Mouse (Mus musculus) liver, embryonic 16.5 days (tissue): ENCODE measurements around the gene Xpa. TPM values are rescaled to one million over a fixed set of nuclear protein-coding genes. Genes with fewer than 3 reads are reported as not detected.
"Not testable (repeated sequence)": the region's sequence is repeated elsewhere in the genome, so short reads cannot be mapped to it uniquely, and the experiment has no call there.

ENCODE experiments used
- ATAC-seq: fragments of 200-750 bp; cut with Nextera tagmentation; 2 replicates; pipeline ENCODE4 v1.8.0; 2017; ENCODE audit warnings: low read depth, mild to moderate bottlenecking, moderate number of reproducible peaks, moderate library complexity
- H3K27ac ChIP-seq: fragments of 300-500 bp; sonication (generic); 2 replicates; pipeline ENCODE4 v1.5.1; 2014; ENCODE audit warnings: mild to moderate bottlenecking, low read length
- H3K27me3 ChIP-seq: fragments of 300-500 bp; sonication (generic); 2 replicates; pipeline ENCODE4 v1.6.1; 2014; ENCODE audit warnings: low read depth, low read length, mixed read lengths; ENCODE audit not compliant: control insufficient read depth, insufficient read depth
- H3K36me3 ChIP-seq: fragments of 300-500 bp; sonication (generic); 2 replicates; pipeline ENCODE4 v1.6.1; 2014; ENCODE audit warnings: mild to moderate bottlenecking; ENCODE audit not compliant: control insufficient read depth, insufficient read depth
- H3K4me1 ChIP-seq: fragments of 300-500 bp; sonication (generic); 2 replicates; pipeline ENCODE4 v1.6.1; 2014; ENCODE audit warnings: low read depth, low read length, mixed read lengths; ENCODE audit not compliant: control insufficient read depth
- H3K4me2 ChIP-seq: fragments of 300-500 bp; sonication (generic); 2 replicates; pipeline ENCODE4 v1.6.1; 2014; ENCODE audit warnings: low read depth, low read length, mixed read lengths
- H3K4me3 ChIP-seq: fragments of 300-500 bp; sonication (generic); 2 replicates; pipeline ENCODE4 v1.5.1; 2014; ENCODE audit warnings: low read depth, mild to moderate bottlenecking, low read length
- H3K9ac ChIP-seq: fragments of 300-500 bp; sonication (generic); 2 replicates; pipeline ENCODE4 v1.6.1; 2014; ENCODE audit warnings: low read depth, low read length
- H3K9me3 ChIP-seq: fragments of 300-500 bp; sonication (generic); replicated peaks from 2 replicates; pipeline ENCODE4 v1.6.1; 2016; ENCODE audit warnings: low read length; ENCODE audit not compliant: control insufficient read depth
- WGBS: fragments of 180-500 bp; shearing (Covaris S2); extraction: QIAGEN DNeasy Blood & Tissue Kit; methylation state at CpG from one replicate; pipeline ENCODE4 v1.1.7; 2014; ENCODE audit not compliant: insufficient replicate concordance; 5-methylcytosine and 5-hydroxymethylcytosine counted together
- polyA plus RNA-seq: library from polyadenylated mRNA; unstranded; fragments of >200 nt; fragmentation: Nextera tagmentation; extraction: Ambion mirVana; gene quantifications from 2 replicates; pipeline ENCODE4 v1.2.1, GENCODE M21; 2015

The Xpa gene
- polyA plus RNA-seq, 1 experiment from 2014 or later = 7.0 TPM

- H3K9ac ChIP-seq = peak overlapping the region; percentile 64
- WGBS = 34% methylated on average over 6 of the region's 6 CpGs
- H3K27me3 ChIP-seq = no peaks in the 10 kb centered on the region; the same call in none of the 2 replicates
- peak; percentile 7; the same call in 1 of the 2 replicates for ATAC-seq
- peaks cover 11% of the 10 kb centered on the region for H3K4me1 ChIP-seq
- H3K9me3 ChIP-seq = no peaks in the 10 kb centered on the region
- no peaks in the 10 kb centered on the region for H3K36me3 ChIP-seq
- H3K4me3 ChIP-seq = peak overlapping the region; percentile 87
- peak overlapping the region; percentile 86 for H3K4me2 ChIP-seq
- peak overlapping the region; percentile 80 for H3K27ac ChIP-seq
These were observed 402 bp upstream of the Xpa start for GRCm38 (mm10) chr4:46196513-46196912.

GRCm38 (mm10) chr4:46192011-46192410, 4.1 kb downstream of the Xpa start:
- not testable (repeated sequence) for H3K27me3 ChIP-seq, H3K4me3 ChIP-seq, H3K36me3 ChIP-seq, H3K27ac ChIP-seq, H3K4me2 ChIP-seq, H3K9ac ChIP-seq, H3K9me3 ChIP-seq, ATAC-seq
- peaks cover 11% of the 10 kb centered on the region for H3K4me1 ChIP-seq

- Histone ChIP-seq H3K36me3 (peaks cover 7% of the 10 kb centered on the region), H3K9ac (no peak overlapping the region), H3K27ac (no peak overlapping the region), H3K4me2 (no peak overlapping the region), H3K9me3 (no peaks in the 10 kb centered on the region), H3K4me1 (no peaks in the 10 kb centered on the region), H3K27me3 (no peaks in the 10 kb centered on the region), H3K4me3 (no peak overlapping the region)
- no peak for ATAC-seq
- 58% methylated on average over 3 of the region's 3 CpGs for WGBS
These were observed 9.6 kb downstream of the Xpa start for GRCm38 (mm10) chr4:46186466-46186865.

- no peak overlapping the region for H3K4me3 ChIP-seq
- H3K27ac ChIP-seq = no peak overlapping the region
- WGBS = 82% methylated on average over 9 of the region's 9 CpGs
- no peak for ATAC-seq
- no peak overlapping the region for H3K4me2 ChIP-seq
- no peaks in the 10 kb centered on the region for H3K9me3 ChIP-seq
- no peaks in the 10 kb centered on the region for H3K4me1 ChIP-seq
- H3K36me3 ChIP-seq = peaks cover 7% of the 10 kb centered on the region
- no peaks in the 10 kb centered on the region for H3K27me3 ChIP-seq
- no peak overlapping the region for H3K9ac ChIP-seq
These were observed 10.2 kb downstream of the Xpa start for GRCm38 (mm10) chr4:46185890-46186289.

- Histone ChIP-seq H3K9ac (no peak overlapping the region), H3K4me1 (no peaks in the 10 kb centered on the region), H3K4me3 (no peak overlapping the region), H3K27ac (no peak overlapping the region), H3K36me3 (peaks cover 7% of the 10 kb centered on the region), H3K27me3 (no peaks in the 10 kb centered on the region), H3K4me2 (no peak overlapping the region), H3K9me3 (no peaks in the 10 kb centered on the region)
- no peak for ATAC-seq
- 77% methylated on average over 8 of the region's 8 CpGs for WGBS
These were observed 10.7 kb downstream of the Xpa start for GRCm38 (mm10) chr4:46185423-46185822.

GRCm38 (mm10) chr4:46182181-46182580, 13.9 kb downstream of the Xpa start:
- H3K36me3 ChIP-seq = peaks cover 7% of the 10 kb centered on the region
- ATAC-seq = no peak
- no peaks in the 10 kb centered on the region for H3K9me3 ChIP-seq

GRCm38 (mm10) chr4:46181168-46181567, 14.9 kb downstream of the Xpa start:
- ATAC-seq = no peak
- Histone ChIP-seq H3K4me3 (no peak overlapping the region), H3K36me3 (peaks cover 7% of the 10 kb centered on the region), H3K27me3 (no peaks in the 10 kb centered on the region), H3K4me1 (no peaks in the 10 kb centered on the region), H3K9me3 (no peaks in the 10 kb centered on the region), H3K9ac (no peak overlapping the region), H3K4me2 (no peak overlapping the region), H3K27ac (no peak overlapping the region)
- 72% methylated on average over 6 of the region's 6 CpGs for WGBS

More at GRCm38 (mm10) chr4:46182181-46182580, 13.9 kb downstream of the Xpa start:
- no peak overlapping the region for H3K4me2 ChIP-seq
- no peak overlapping the region for H3K9ac ChIP-seq
- H3K27ac ChIP-seq = no peak overlapping the region
- no peaks in the 10 kb centered on the region for H3K27me3 ChIP-seq
- H3K4me1 ChIP-seq = no peaks in the 10 kb centered on the region
- WGBS = 74% methylated on average over 7 of the region's 7 CpGs
- no peak overlapping the region for H3K4me3 ChIP-seq

- Histone ChIP-seq H3K36me3 (peaks cover 17% of the 10 kb centered on the region), H3K4me2 (no peak overlapping the region), H3K9me3 (no peaks in the 10 kb centered on the region), H3K4me3 (no peak overlapping the region), H3K4me1 (no peaks in the 10 kb centered on the region), H3K9ac (no peak overlapping the region), H3K27ac (no peak overlapping the region), H3K27me3 (no peaks in the 10 kb centered on the region)
- ATAC-seq = no peak
- 79% methylated on average over 7 of the region's 7 CpGs for WGBS
These were observed 18.6 kb downstream of the Xpa start for GRCm38 (mm10) chr4:46177496-46177895.

- Histone ChIP-seq H3K9me3 (no peaks in the 10 kb centered on the region), H3K4me3 (no peak overlapping the region), H3K4me1 (no peaks in the 10 kb centered on the region), H3K27me3 (no peaks in the 10 kb centered on the region), H3K4me2 (no peak overlapping the region), H3K36me3 (peaks cover 18% of the 10 kb centered on the region), H3K27ac (no peak overlapping the region), H3K9ac (no peak overlapping the region)
- WGBS = 75% methylated on average over 5 of the region's 5 CpGs
- ATAC-seq = no peak
These were observed 19.1 kb downstream of the Xpa start for GRCm38 (mm10) chr4:46177018-46177417.
